Comparison of ENCODE assay signal across 8 mouse cellular contexts in genomic region chr17:3331721-3332461, GRCm38 (mm10). TPM values are rescaled to one million over a fixed set of nuclear protein-coding genes. Genes with fewer than 3 reads are reported as not detected.
DNase-seq lines count a peak whose midpoint lies in the region; ATAC-seq and TF ChIP-seq lines count a peak whose summit lies in the region.

No protein-coding gene starts in this region.

- no peak for TF ChIP-seq POLR2A in embryonic fibroblast, embryonic 13.5 days (IDR thresholded peaks at IDR 0.05; ENCODE audit: low read depth, low read length)

- ATAC-seq in forebrain, embryonic 15.5 days (replicated peaks) = peak; percentile 77
- ATAC-seq in CD4-positive, CD25-positive, alpha-beta regulatory T cell, adult 4 months = no peak

- H3K4me3 ChIP-seq in forebrain, embryonic 15.5 days = peak overlapping the region; percentile 13
- H3K4me3 ChIP-seq in forebrain, embryonic 10.5 days = no peak overlapping the region
- H3K4me3 ChIP-seq in embryonic fibroblast, embryonic 13.5 days (ENCODE audit: insufficient read depth, low read length) = no peak overlapping the region

- WGBS in forebrain, embryonic 15.5 days = 60% methylated on average over 7 of the region's 7 CpGs
- 75% methylated on average over 7 of the region's 7 CpGs for WGBS in forebrain, embryonic 10.5 days

- DNase-seq in forebrain, embryonic 10.5 days (ENCODE audit: extremely low spot score, low spot score) = no peak
- peak; percentile 73 to 86 for DNase-seq in adrenal gland, adult (ENCODE audit: inconsistent age in 2 of 2, low spot score in 1 of 2)
- peak; percentile 19 to 40 for DNase-seq in kidney, adult 8-10 months
- DNase-seq in lung, postnatal 14 days = peak; percentile 32
- DNase-seq in thymus, adult 18-20 months = no peak

- TF ChIP-seq CTCF in embryonic fibroblast, embryonic 13.5 days (IDR thresholded peaks at IDR 0.05; ENCODE audit: borderline replicate concordance, insufficient read depth, low read length) = no peak

- H3K9me3 ChIP-seq in forebrain, embryonic 15.5 days = no peaks in the 10 kb centered on the region
- no peaks in the 10 kb centered on the region for H3K9me3 ChIP-seq in forebrain, embryonic 10.5 days

- no peaks in the 10 kb centered on the region for H3K27me3 ChIP-seq in forebrain, embryonic 15.5 days
- H3K27me3 ChIP-seq in forebrain, embryonic 10.5 days (ENCODE audit: poor library complexity, severe bottlenecking) = peaks cover 33% of the 10 kb centered on the region

- peak overlapping the region; percentile 83 for H3K27ac ChIP-seq in forebrain, embryonic 15.5 days (replicated peaks)
- H3K27ac ChIP-seq in forebrain, embryonic 10.5 days = no peak overlapping the region
- H3K27ac ChIP-seq in embryonic fibroblast, embryonic 13.5 days (ENCODE audit: insufficient read depth, low read length) = peak overlapping the region; percentile 90

- no peak overlapping the region for H3K9ac ChIP-seq in forebrain, embryonic 15.5 days (replicated peaks)

- H3K4me1 ChIP-seq in forebrain, embryonic 15.5 days = peaks cover 45% of the 10 kb centered on the region
- H3K4me1 ChIP-seq in forebrain, embryonic 10.5 days = peaks cover 9% of the 10 kb centered on the region
- peaks cover 24% of the 10 kb centered on the region for H3K4me1 ChIP-seq in embryonic fibroblast, embryonic 13.5 days (ENCODE audit: control insufficient read depth, insufficient read depth, low read length)

- H3K4me2 ChIP-seq in forebrain, embryonic 15.5 days (replicated peaks) = peak overlapping the region; percentile 29

- no peaks in the 10 kb centered on the region for H3K36me3 ChIP-seq in forebrain, embryonic 15.5 days
- H3K36me3 ChIP-seq in forebrain, embryonic 10.5 days (replicated peaks) = no peaks in the 10 kb centered on the region

RNA-seq across cellular contexts. Expression of gene Tiam2, which starts 5.5 kb away (rescaled TPM):
- 119 and 122 TPM in 2 replicates for polyA plus RNA-seq in forebrain, embryonic 15.5 days (2015; fragmentation: Nextera tagmentation; extraction: Ambion mirVana)
- polyA plus RNA-seq in forebrain, embryonic 10.5 days (2016; fragmentation: Nextera tagmentation; extraction: Ambion mirVana) = 4.4 and 5.3 TPM in 2 replicates
- polyA plus RNA-seq in embryonic fibroblast, embryonic 13.5 days (2011; ENCODE audit: insufficient read length, low read depth, missing spikeins) = 16.7 and 22.1 TPM in 2 replicates
- polyA plus RNA-seq in CD4-positive, CD25-positive, alpha-beta regulatory T cell, adult 4 months (2017; shearing (Covaris generic)) = 1 to 10 TPM in 1 of 2 experiments, under 1 TPM in 1; 0.79 to 1.3 TPM

Comparison
In these comparisons a context has a peak if more than half of its experiments do, and no peak if none do; other contexts are left out.
1. DNase-seq: peak in adrenal gland, adult (2 of 2), kidney, adult 8-10 months (2 of 2) and lung, postnatal 14 days (single experiment); none in forebrain, embryonic 10.5 days (single experiment) and thymus, adult 18-20 months (0 of 2).